Mouse (Mus musculus) liver, embryonic 14.5 days (tissue): ENCODE measurements around the gene Fbxl17.

Experiments
- CTCF ChIP-seq: IDR thresholded peaks from 2 replicates; pipeline ENCODE4 v1.5.1; 2016; ENCODE audit warnings: antibody characterized with exemption, low read depth, control low read depth
- EP300 ChIP-seq: IDR thresholded peaks from 2 replicates; pipeline ENCODE4 v1.6.1; 2016; ENCODE audit warnings: antibody characterized with exemption, low read depth

DNA sequence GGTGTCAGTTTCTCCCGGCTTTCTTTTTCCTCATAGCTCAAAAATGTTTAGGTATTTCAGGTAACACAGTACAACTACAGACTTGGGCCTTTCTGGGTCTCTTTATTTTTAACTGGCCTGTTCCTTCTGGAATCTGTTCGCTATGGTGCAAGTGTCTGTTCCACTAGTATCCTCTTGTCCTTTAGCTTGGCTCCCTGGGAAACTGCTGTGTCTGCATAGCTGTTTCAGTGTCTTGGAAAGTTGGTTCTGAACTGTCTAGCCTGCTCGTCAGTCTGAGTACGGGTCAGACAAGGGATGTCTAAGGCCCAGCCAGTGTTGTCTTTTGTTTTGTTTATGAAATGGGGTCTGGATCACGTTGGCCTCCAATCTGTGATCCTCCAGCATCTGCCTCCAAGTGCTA is 3.7 kb downstream of the Fbxl17 start:
- TF ChIP-seq EP300: no peak
- no peak for TF ChIP-seq CTCF
